ENCODE assay signal across 12 mouse cellular contexts in the genomic region with DNA sequence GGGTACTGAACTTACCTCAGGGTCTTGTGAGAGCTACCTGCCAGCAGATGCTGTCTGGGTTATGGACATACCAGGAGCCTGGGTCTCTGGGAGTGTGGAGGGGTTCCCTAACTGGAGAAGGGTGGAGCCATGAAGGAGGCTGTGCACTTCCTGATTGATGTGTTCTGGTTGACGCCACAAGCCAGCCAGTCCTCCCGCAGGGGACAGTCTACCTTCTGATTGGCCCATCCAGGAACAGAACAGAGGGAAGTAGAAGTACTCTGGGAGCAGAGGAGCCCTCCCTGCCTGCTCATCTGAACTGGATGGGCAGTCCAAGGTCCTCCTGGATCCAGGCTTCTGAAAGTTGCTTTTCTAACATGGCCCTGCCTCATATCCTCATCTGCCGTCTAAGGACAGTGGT. TPM values are rescaled to one million over a fixed set of nuclear protein-coding genes. Genes with fewer than 3 reads are reported as not detected.
A peak's percentile ranks its signal among the peaks of the same experiment; 100 is the strongest.
DNase-seq lines count a peak whose midpoint lies in the region; ATAC-seq and TF ChIP-seq lines count a peak whose summit lies in the region.
"Had no signal": no experiment of that assay in that cellular context is flagged by ENCODE, and none has a peak within 500 bp of the region (broad histone marks: within the 10 kb centered on the region; RNA-seq: fewer than 3 reads in every experiment).

A gene (minus strand): TSS at position 147 of the 400 bp plus-strand sequence.

- TF ChIP-seq POLR2A in thymus, adult 2 months (IDR thresholded peaks at IDR 0.05; ENCODE audit: control insufficient read depth, extremely low read depth, insufficient read depth, low read length, poor library complexity), result no peak

- 53% methylated on average over 3 of the region's 3 CpGs for whole genome bisulfite sequencing in thymus, adult 2 months
- 32% methylated on average over 3 of the region's 3 CpGs for WGBS in intestine, embryonic 15.5 days
- 46% methylated on average over 3 of the region's 3 CpGs for WGBS in forebrain, embryonic 12.5 days
- WGBS in midbrain, embryonic 13.5 days, result 51% methylated on average over 3 of the region's 3 CpGs

- TF ChIP-seq CTCF in thymus, adult 2 months (IDR thresholded peaks at IDR 0.05; ENCODE audit: borderline replicate concordance, control insufficient read depth, extremely low read depth, insufficient read depth, low read length, poor library complexity), result no peak

- peaks cover 30% of the 10 kb centered on the region for H3K4me1 ChIP-seq in thymus, adult 2 months (replicated peaks; ENCODE audit: control insufficient read depth, insufficient read depth, low read length)
- peaks cover 6% of the 10 kb centered on the region for H3K4me1 ChIP-seq in intestine, embryonic 15.5 days (replicated peaks)
- H3K4me1 ChIP-seq in forebrain, embryonic 12.5 days, result no peaks in the 10 kb centered on the region
- no peaks in the 10 kb centered on the region for H3K4me1 ChIP-seq in midbrain, embryonic 13.5 days (replicated peaks)

- no peak within 1 kb of the TSS for H3K4me2 ChIP-seq in intestine, embryonic 15.5 days (replicated peaks)
- H3K4me2 ChIP-seq in forebrain, embryonic 12.5 days, result no peak within 1 kb of the TSS
- H3K4me2 ChIP-seq in midbrain, embryonic 13.5 days (replicated peaks), result no peak within 1 kb of the TSS

- no peak within 1 kb of the TSS for H3K9ac ChIP-seq in intestine, embryonic 15.5 days
- no peak within 1 kb of the TSS for H3K9ac ChIP-seq in forebrain, embryonic 12.5 days
- no peak within 1 kb of the TSS for H3K9ac ChIP-seq in midbrain, embryonic 13.5 days (replicated peaks)

- DNase-seq in thymus, adult 2 months, result no peak
- no peak for DNase-seq in thymus, postnatal 10 days (ENCODE audit: low spot score in 2 of 2)
- DNase-seq in lung, postnatal 25 days (ENCODE audit: low spot score), result peak; percentile 46
- no peak for DNase-seq in left cerebral cortex, adult 8-10 months (ENCODE audit: low spot score in 2 of 2)
- DNase-seq: adrenal gland, postnatal 25 days; right cerebral cortex, postnatal 14 days; thymus, postnatal 36 days had no signal

- H3K4me3 ChIP-seq in thymus, adult 2 months (ENCODE audit: control insufficient read depth, insufficient read depth, low read length), result no peak within 1 kb of the TSS
- H3K4me3 ChIP-seq in intestine, embryonic 15.5 days (replicated peaks), result no peak within 1 kb of the TSS
- no peak within 1 kb of the TSS for H3K4me3 ChIP-seq in forebrain, embryonic 12.5 days (replicated peaks)
- H3K4me3 ChIP-seq in midbrain, embryonic 13.5 days (replicated peaks), result no peak within 1 kb of the TSS
- H3K4me3 ChIP-seq: erythroblast, embryonic 14.5 days had no signal

- H3K27me3 ChIP-seq in thymus, adult 2 months (ENCODE audit: control insufficient read depth, insufficient read depth, low read length), result no peaks in the 10 kb centered on the region
- no peaks in the 10 kb centered on the region for H3K27me3 ChIP-seq in intestine, embryonic 15.5 days (replicated peaks)
- no peaks in the 10 kb centered on the region for H3K27me3 ChIP-seq in forebrain, embryonic 12.5 days
- no peaks in the 10 kb centered on the region for H3K27me3 ChIP-seq in midbrain, embryonic 13.5 days

- no peaks in the 10 kb centered on the region for H3K9me3 ChIP-seq in intestine, embryonic 15.5 days
- no peaks in the 10 kb centered on the region for H3K9me3 ChIP-seq in forebrain, embryonic 12.5 days
- H3K9me3 ChIP-seq in midbrain, embryonic 13.5 days, result no peaks in the 10 kb centered on the region
- H3K9me3 ChIP-seq: G1E had no signal

- H3K36me3 ChIP-seq in thymus, adult 2 months (ENCODE audit: control insufficient read depth, insufficient read depth, low read length), result peaks cover 4% of the 10 kb centered on the region; the same call in 1 of the 2 replicates
- H3K36me3 ChIP-seq in intestine, embryonic 15.5 days, result peaks cover 16% of the 10 kb centered on the region; the same call in 1 of the 2 replicates
- peaks cover 33% of the 10 kb centered on the region for H3K36me3 ChIP-seq in forebrain, embryonic 12.5 days (replicated peaks)
- H3K36me3 ChIP-seq in midbrain, embryonic 13.5 days, result peaks cover 33% of the 10 kb centered on the region

- ATAC-seq in intestine, embryonic 15.5 days, result 0 out of 2 replicates have a peak, but pooled peaks have one; percentile 50
- ATAC-seq in forebrain, embryonic 12.5 days (ENCODE audit: low FRiP score), result no peak
- ATAC-seq in midbrain, embryonic 13.5 days, result no peak

- H3K27ac ChIP-seq in thymus, adult 2 months (ENCODE audit: control insufficient read depth, insufficient read depth, low read length), result no peak within 1 kb of the TSS
- H3K27ac ChIP-seq in intestine, embryonic 15.5 days, result no peak within 1 kb of the TSS
- no peak within 1 kb of the TSS for H3K27ac ChIP-seq in forebrain, embryonic 12.5 days
- H3K27ac ChIP-seq in midbrain, embryonic 13.5 days, result no peak within 1 kb of the TSS

RNA-seq across cellular contexts. Expression of the gene that starts here (rescaled TPM):
- polyA plus RNA-seq in thymus, adult 2 months (2012; rRNA removed), result 39.1 and 51.0 TPM in 2 replicates
- polyA plus RNA-seq in intestine, embryonic 15.5 days (2015; fragmentation: Nextera tagmentation; extraction: Ambion mirVana), result 0.79 and 0.91 TPM in 2 replicates
- 1.3 TPM in 2 replicates for polyA plus RNA-seq in forebrain, embryonic 12.5 days (2016; fragmentation: Nextera tagmentation; extraction: Ambion mirVana)
- 1 to 10 TPM; 1.6 to 3.9 (median 3.0) TPM for total RNA-seq in left cerebral cortex, adult 8-10 months (2022)
- 1.4 and 2.3 TPM in 2 replicates for polyA plus RNA-seq in midbrain, embryonic 13.5 days (2015; fragmentation: Nextera tagmentation; extraction: Ambion mirVana)

Comparison
In these comparisons a context has a peak if more than half of its experiments do, and no peak if none do; other contexts are left out.
1. RNA of the gene that starts here (polyA plus RNA-seq): 39.1 to 51.0 TPM in thymus, adult 2 months; 1.4 to 2.3 TPM in midbrain, embryonic 13.5 days, 1.3 TPM in forebrain, embryonic 12.5 days and 0.79 to 0.91 TPM in intestine, embryonic 15.5 days; every median in the first group is over 10 times any median in the second.
2. Peak in ATAC-seq in intestine, embryonic 15.5 days; RNA of the gene not detected or under 1 TPM.